Mouse (Mus musculus) brown adipose tissue, adult 24 weeks (tissue): Measurements from ENCODE around the gene Nrxn1. TPM values are rescaled to one million over a fixed set of nuclear protein-coding genes. Genes with fewer than 3 reads are reported as not detected.

Source experiments
- H3K27ac ChIP-seq: fragments of 200-500 bp; replicated peaks from 2 replicates; pipeline ENCODE4 v1.5.1; 2012; ENCODE audit warnings: low read depth, mild to moderate bottlenecking, low read length
- H3K4me1 ChIP-seq: fragments of 200-500 bp; 2 replicates; pipeline ENCODE4 v1.6.1; 2012; ENCODE audit warnings: low read length, mixed read lengths; ENCODE audit not compliant: control insufficient read depth, insufficient read depth, insufficient read length
- H3K4me3 ChIP-seq: fragments of 200-500 bp; 2 replicates; pipeline ENCODE4 v1.5.1; 2012; ENCODE audit warnings: low read depth, mild to moderate bottlenecking, low read length, moderate library complexity; ENCODE audit not compliant: insufficient read depth
- polyA plus RNA-seq: library from polyadenylated mRNA; stranded (reverse); fragments of >200 nt; gene quantifications from 2 replicates; pipeline ENCODE4 v1.2.4, GENCODE M21; 2012; ENCODE audit not compliant: missing spikeins, insufficient read depth, insufficient read length

The Nrxn1 gene
- polyA plus RNA-seq, 1 experiment = 0.67 TPM

GRCm38 (mm10) chr17:90086826-90087225 lies 1006.0 kb downstream of the Nrxn1 start:
- Histone ChIP-seq H3K4me1 (no peaks in the 10 kb centered on the region), H3K27ac (no peak overlapping the region), H3K4me3 (no peak overlapping the region)

GRCm38 (mm10) chr17:90079003-90079402 lies 1013.9 kb downstream of the Nrxn1 start:
- Histone ChIP-seq H3K4me3 (no peak overlapping the region), H3K27ac (no peak overlapping the region), H3K4me1 (no peaks in the 10 kb centered on the region)

- no peaks in the 10 kb centered on the region for H3K4me1 ChIP-seq
These were observed 1014.4 kb downstream of the Nrxn1 start for GRCm38 (mm10) chr17:90078488-90078887.

GRCm38 (mm10) chr17:90062866-90063265 lies 1030.0 kb downstream of the Nrxn1 start:
- Histone ChIP-seq H3K4me1 (no peaks in the 10 kb centered on the region), H3K4me3 (no peak overlapping the region), H3K27ac (no peak overlapping the region)

More at GRCm38 (mm10) chr17:90078488-90078887, 1014.4 kb downstream of the Nrxn1 start:
- H3K4me3 ChIP-seq = no peak overlapping the region
- H3K27ac ChIP-seq = no peak overlapping the region

GRCm38 (mm10) chr17:90060872-90061271 lies 1032.0 kb downstream of the Nrxn1 start:
- no peaks in the 10 kb centered on the region for H3K4me1 ChIP-seq
- H3K4me3 ChIP-seq = no peak overlapping the region
- no peak overlapping the region for H3K27ac ChIP-seq

GRCm38 (mm10) chr17:90060168-90060567 lies 1032.7 kb downstream of the Nrxn1 start:
- Histone ChIP-seq H3K4me1 (no peaks in the 10 kb centered on the region), H3K27ac (no peak overlapping the region), H3K4me3 (no peak overlapping the region)

- Histone ChIP-seq H3K4me1 (no peaks in the 10 kb centered on the region), H3K27ac (no peak overlapping the region), H3K4me3 (no peak overlapping the region)
These were observed 1033.4 kb downstream of the Nrxn1 start for GRCm38 (mm10) chr17:90059320-90060111.

GRCm38 (mm10) chr17:90054312-90054711 lies 1038.6 kb downstream of the Nrxn1 start:
- Histone ChIP-seq H3K4me1 (no peaks in the 10 kb centered on the region), H3K27ac (no peak overlapping the region), H3K4me3 (no peak overlapping the region)

- no peak overlapping the region for H3K27ac ChIP-seq
- no peaks in the 10 kb centered on the region for H3K4me1 ChIP-seq
These were observed 1053.6 kb downstream of the Nrxn1 start for GRCm38 (mm10) chr17:90039316-90039715.

GRCm38 (mm10) chr17:90032416-90032815 lies 1060.5 kb downstream of the Nrxn1 start:
- no peaks in the 10 kb centered on the region for H3K4me1 ChIP-seq
- no peak overlapping the region for H3K27ac ChIP-seq
- no peak overlapping the region for H3K4me3 ChIP-seq

More at GRCm38 (mm10) chr17:90039316-90039715, 1053.6 kb downstream of the Nrxn1 start:
- H3K4me3 ChIP-seq = no peak overlapping the region

GRCm38 (mm10) chr17:90016636-90017035 lies 1076.2 kb downstream of the Nrxn1 start:
- Histone ChIP-seq H3K4me1 (no peaks in the 10 kb centered on the region), H3K27ac (no peak overlapping the region), H3K4me3 (no peak overlapping the region)

- Histone ChIP-seq H3K4me1 (no peaks in the 10 kb centered on the region), H3K4me3 (no peak overlapping the region), H3K27ac (no peak overlapping the region)
These were observed 1081.1 kb downstream of the Nrxn1 start for GRCm38 (mm10) chr17:90011761-90012160.

- no peaks in the 10 kb centered on the region for H3K4me1 ChIP-seq
- H3K4me3 ChIP-seq = no peak overlapping the region
- H3K27ac ChIP-seq = no peak overlapping the region
These were observed 1085.3 kb downstream of the Nrxn1 start for GRCm38 (mm10) chr17:90007438-90008109.

GRCm38 (mm10) chr17:89990651-89991050 lies 1102.2 kb downstream of the Nrxn1 start:
- no peak overlapping the region for H3K27ac ChIP-seq
- H3K4me3 ChIP-seq = no peak overlapping the region
- no peaks in the 10 kb centered on the region for H3K4me1 ChIP-seq
